Mouse (Mus musculus): Measurements from ENCODE around the gene Brd2.

DNA sequence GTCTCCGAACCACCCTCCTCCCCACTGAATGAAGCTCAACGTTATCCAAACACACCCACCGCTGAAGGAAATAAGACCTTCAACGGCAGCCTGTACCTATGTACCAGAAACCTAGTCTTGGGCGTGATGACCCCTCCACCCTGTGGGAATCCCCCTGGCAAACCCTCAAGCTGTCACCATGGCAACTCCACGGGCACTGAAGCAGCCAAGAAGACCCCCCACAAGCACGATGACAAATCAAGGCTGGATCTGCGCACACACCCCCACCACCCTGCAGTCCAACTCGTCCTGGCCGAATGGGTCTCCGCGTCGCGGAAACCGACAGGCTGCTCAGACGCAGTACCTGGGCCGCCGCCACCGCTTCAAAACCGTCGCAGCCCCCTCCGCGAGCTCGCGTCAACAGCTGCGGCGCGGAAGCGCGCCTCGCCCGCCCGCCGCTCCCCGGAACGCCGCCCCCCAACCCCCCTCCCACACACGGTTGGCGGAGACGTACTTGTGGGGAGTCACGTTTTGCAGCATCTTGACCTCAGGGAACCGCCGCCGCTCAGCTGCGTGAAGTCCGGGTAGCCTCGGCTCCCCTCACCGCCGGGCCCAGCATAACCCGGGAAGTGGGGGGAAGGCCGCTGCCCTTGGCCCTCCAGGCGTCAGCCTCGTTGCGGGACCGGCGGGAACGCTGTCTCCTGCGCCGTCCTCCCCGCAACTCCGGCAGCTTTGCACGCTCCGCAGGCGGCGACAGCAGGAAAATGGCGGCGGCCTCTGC, 4.1 kb downstream of the Brd2 start:
- TF ChIP-seq POLR2A (IDR thresholded peaks at IDR 0.05; ENCODE audit: borderline replicate concordance, control insufficient read depth, low read depth, low read length): no peak
- no peak for TF ChIP-seq CTCF (IDR thresholded peaks at IDR 0.05; ENCODE audit: control insufficient read depth, insufficient read depth, low read length)

All from bone marrow, adult 2 months (tissue).